Mouse (Mus musculus): Measurements from ENCODE around the gene Ubqln1.

The Ubqln1 gene

DNA sequence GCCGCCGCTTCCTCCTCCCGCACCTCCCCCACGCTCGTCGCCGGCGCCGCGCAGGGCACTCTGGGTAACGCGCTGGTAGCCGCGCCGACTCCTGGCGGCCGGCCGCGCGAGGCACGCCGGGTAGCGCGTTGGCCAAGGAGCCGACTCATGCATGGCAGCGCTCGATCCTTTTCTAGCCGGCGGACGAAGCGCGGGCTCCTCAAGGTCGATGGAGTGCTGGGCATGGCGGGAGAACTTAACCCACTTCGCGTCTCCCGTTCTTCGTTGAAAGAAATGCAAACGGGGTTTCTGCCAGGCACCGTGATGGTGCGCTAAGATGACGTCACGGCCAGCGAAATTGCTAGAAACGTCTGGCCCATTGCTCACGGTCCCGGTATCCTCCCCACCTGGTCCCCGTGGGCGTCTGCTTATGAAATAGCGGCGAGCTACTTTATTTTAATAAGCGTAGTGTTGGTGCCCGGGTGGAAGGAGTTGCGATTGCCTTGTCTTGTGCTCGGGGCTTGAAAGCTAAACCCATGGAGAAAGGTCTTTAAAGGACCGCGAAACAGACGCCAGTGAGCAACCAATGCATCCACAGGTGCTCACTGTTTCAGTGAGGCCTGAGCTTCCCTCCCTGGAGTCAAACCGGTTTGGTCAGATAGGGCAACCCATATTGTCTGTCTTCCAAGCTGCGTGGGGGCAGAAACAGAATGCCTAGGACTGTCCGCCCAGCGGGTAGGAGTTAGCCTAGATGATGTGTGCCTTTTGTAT is at the start of gene Ubqln1:
Gene Ubqln1 (minus strand): TSS at position 62 of the 750 bp plus-strand sequence.
- peak; percentile 77 for DNase-seq (ENCODE audit: low read depth)

DNA sequence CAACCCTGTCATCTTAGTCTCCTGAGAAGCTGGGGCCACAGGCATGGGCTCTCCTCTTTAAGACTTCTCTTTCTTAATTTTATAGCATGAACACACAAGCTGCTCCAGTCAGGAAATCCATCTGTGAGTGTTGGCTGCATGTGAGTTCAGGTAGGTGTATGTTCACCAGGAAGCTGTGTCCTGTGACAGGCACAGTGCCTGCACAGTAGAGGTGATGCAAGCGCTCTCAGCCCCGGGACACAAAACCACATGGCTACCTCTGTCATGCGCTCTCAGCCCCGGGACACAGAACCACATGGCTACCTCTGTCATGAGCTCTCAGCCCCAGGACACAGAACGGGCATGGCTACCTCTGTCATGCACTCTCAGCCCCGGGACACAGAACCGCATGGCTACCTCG is 48.1 kb upstream of the Ubqln1 start:
- no peak for DNase-seq (ENCODE audit: low read depth)

DNA sequence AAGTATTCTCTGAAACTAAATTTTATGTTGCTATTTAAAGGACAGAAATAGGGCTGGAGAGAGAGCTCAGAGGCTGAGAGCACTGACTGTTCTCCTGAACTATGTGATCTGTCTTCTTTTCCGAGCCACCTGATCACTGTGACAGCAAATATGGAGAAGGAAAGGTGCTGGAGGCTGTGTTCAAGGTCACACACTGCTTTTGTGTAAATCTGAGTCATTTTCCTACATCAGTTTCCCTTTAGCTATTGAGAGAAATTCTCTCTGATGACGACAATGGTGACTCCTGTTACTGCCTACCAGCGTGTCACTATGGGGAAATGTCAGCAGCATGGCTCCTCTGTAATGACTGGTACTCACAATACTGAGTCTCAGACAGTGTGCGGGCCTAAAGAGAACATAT is 46.2 kb upstream of the Ubqln1 start:
- no peak for DNase-seq (ENCODE audit: low read depth)

DNA sequence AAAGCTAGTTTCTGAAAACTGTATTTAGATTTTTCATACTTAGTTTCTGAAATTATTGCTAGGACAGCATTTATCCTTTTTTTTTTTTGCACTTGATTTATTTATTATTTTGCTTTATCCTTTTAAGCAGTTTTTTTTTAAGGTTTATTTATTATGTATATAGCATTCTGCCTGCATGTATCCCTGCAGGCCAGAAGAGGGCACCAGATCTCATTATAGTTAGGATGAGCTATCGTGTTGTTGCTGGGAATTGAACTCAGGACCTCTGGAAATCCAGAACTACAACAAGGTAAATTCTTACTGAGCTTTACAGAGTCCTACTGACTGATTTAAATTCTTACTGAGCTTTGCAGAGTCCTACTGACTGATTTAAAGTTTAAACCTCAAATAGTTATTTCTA is 37.8 kb upstream of the Ubqln1 start:
- no peak for DNase-seq (ENCODE audit: low read depth)

DNA sequence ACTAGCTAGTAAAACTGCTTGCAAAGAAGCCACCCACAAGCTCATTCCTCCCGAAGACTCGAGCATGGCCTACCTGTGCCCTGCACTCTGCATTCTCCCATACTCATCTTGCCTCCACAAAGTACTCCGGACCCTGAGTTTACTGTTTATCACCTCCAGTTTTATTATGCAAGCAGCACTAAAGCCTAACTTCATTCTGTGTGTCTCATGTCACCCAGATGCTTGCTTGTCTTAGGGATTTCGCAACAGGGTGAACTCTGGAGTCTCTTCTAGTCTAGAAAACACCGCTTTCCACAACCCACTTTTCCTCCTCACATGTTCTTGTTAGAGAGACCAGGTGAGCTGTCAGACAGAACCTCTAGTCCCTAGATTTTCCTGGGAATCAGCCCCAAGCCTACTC is 33.5 kb upstream of the Ubqln1 start:
- no peak for DNase-seq (ENCODE audit: low read depth)

DNA sequence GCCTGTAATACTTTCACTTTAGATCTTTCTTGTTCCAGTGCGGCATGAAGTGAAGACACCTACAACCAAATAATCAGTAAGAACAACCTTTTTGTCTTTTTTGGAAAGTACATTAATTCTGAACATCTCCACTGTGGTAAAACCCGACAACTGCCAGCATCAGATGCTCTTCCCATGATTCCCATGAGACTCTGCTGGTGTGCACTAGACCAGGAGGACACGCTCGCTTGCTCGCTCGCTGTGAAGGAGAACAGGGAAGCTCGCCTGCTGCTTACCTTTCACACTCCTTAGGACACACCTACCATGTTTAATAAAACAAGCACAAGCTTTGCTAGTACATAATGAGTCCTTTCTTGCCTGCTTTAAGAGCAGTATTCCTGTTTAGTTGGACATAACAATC is 21.1 kb upstream of the Ubqln1 start:
- no peak for DNase-seq (ENCODE audit: low read depth)

DNA sequence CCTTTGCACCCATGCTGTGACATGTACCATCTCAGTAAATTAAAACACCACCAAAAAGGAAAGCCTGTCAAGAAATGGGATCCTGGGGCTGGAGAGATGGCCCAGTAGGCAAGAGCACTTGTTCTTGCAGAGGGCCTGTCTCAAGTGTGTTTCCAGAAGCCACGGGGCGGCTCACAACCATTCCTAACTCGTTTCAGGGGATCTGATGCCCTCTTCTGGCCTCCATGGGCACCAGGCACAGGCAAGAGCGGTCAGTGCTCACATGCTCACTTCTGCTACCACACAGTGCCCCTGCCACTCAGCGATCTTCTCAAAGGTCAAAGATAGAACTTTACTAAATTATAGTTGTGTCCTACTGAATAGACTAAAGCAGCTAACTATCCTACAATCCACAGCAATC is 17.2 kb upstream of the Ubqln1 start:
- no peak for DNase-seq (ENCODE audit: low read depth)

DNA sequence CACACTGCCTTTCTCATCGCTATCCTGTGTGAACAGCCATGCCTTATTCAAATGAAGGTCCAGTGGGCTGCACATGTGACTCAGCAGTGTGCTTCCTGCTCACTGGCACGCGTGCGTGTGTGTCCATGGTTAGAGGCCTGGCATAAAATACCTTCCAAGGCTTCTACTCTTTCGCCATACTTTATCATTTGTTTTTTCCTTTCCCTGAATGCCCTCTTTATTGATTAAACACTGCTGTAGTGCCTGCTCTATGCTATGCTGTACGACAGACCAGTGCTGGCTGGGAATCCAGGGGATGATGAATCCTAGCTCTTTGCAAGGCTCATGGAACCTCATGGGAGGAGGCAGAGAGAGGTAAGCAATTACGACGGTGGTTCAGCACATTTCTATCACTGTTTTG is 16.6 kb upstream of the Ubqln1 start:
- no peak for DNase-seq (ENCODE audit: low read depth)

DNA sequence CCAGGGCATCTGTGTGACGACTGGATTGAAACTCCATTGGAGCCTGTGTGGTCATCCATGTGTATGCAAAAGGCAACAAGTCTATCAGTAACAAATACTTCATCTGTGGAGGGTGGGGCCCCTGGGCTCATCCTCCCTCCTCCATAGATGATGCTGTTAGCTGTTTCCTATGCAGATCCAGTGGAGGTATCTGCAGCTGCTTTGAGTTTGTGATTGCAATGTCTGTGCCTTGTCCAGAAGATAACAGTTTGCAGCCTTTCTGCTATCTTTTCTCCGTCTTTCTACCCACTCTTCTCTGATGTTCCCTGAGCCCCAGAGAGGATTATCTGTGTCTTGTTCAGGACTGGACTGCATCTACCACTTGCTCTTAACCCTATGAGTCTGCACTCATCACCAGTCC is 13.2 kb upstream of the Ubqln1 start:
- DNase-seq (ENCODE audit: low read depth), result peak; percentile 10

DNA sequence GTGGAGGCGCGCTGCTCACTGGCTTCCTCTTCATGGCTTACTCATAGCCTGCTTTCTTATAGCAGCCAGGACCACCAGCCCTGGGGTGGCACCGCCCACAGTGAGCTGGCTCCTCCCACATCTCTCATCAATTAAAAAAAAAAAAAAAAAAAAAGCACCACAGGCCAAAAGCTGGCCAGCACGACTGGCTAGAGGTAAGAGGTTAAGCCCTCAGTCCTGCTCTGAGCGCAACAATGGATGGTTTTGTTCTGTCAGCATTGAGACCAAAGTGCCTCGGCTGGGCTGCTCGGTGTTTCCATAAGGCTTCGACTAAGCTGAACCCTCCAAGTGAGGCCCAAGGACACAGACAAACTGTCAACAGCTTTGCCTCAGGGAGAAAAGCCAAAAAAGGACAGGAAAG is 10.2 kb upstream of the Ubqln1 start:
- DNase-seq (ENCODE audit: low read depth), result no peak

DNA sequence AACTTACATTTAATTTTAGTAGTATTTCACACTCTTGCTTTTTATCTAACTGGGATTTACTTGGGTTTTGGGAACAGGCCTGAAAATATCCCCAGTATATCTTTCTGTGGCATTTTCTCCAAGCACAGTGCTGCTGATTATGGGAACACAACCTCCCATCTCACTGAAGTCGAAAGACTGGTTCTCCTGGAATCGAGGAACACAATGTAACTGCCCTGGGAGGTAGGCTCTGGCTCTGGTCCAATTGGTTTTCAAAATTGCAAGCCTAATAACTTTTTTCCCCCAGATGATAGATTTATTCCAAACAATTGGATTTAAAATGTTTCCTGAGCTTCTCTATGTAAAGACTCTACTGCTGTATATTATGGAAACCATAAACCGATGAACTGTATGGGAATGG is 4.8 kb upstream of the Ubqln1 start:
- no peak for DNase-seq (ENCODE audit: low read depth)

DNA sequence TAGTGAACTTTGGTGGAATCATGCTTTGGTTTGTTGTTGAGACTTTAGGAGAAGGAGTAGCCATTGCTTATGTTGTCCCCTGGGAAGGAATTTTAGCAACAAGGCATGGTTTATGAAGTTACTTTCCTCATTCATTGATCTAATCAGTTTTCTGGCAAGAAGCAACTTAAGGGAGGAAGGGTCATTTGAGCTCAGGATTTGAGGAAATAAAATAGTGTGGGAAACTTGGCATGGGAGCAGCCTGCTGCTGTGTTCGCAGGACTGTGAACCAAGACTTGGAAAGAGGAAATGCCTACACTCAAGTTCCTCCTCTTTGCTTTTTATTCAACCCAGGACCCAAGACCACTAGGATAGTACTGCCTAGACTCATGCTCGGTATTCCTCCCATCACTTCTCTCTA is 2.1 kb upstream of the Ubqln1 start:
- no peak for DNase-seq (ENCODE audit: low read depth)

DNA sequence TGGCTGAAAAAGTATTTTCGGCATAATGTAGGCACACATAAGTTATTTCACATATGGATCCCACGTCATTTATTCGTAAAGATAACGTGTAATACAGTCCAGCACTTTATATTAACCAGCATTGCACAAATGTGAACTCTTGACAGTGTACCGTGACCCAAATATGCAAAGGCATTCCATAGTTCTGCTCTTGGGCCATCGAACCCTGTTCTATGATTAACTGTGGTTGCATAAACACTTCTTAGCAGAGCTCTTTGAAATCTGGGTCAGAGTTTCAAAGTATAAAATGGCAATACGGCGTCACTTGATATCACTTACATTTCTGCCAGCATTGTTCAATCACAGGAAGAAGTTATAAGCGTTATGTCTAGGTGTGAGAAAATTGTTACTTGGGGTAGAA is 942 bp upstream of the Ubqln1 start:
- DNase-seq (ENCODE audit: low read depth), result no peak

DNA sequence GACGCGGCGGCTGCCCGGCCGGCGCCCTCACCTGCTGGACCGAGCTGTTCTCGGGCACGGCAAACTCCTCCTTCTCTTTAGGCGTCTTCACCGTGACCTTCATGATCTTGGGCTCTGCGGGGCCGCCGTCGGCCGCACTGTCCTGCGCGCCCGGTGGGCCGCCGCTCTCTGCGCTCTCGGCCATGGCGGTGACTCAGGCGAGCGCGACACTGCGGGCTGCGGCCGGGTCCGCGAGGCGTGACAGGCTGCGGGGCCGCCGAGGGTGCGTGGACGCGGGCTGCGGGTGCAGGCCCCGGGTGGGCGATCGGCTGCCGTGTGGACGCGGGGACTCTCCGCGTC is 231 bp downstream of the Ubqln1 start:
- DNase-seq (ENCODE audit: low read depth), result no peak

DNA sequence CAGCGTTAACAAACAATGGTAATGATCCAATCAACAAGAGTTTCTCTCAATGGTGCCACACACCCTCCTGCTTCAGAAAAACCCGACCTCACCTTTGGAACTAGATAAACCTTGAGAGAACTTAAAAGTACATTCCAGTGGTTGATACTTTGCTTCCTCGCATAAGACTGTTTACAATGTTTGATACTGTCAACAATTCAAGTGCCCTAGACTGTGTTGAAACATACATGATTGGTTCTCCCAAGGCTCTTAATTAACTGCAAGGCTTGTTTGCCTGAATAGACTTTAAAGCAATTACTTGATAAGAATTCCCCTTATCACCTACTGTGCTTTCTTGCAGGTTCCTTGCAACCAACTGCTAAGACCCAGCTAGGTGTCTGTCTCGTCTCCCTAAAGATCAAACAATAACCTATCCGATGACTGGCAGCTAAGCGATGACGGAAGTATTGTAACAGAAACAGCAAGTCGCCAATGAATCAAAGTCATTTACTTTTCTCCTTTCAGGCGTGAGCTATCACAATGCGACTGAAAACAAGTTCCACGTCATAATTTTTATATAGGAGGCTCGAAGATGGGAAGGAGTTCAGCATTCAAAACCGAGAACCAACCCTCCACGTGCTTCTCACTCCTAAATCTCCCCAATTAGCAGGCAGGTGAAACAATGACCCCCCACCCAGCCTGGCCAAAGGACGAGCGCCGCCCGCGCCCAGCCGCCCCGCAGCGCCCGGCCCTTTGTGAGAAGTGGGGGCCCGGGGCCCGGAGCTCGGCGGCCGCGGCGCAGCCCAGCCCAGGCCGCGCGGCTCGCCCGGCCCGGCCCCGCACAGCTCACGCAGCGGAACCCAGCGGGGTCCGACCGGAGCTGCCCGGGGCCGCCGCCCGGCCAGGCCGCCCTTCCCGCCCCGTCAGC is 854 bp downstream of the Ubqln1 start:
- DNase-seq (ENCODE audit: low read depth), result peak; percentile 34

DNA sequence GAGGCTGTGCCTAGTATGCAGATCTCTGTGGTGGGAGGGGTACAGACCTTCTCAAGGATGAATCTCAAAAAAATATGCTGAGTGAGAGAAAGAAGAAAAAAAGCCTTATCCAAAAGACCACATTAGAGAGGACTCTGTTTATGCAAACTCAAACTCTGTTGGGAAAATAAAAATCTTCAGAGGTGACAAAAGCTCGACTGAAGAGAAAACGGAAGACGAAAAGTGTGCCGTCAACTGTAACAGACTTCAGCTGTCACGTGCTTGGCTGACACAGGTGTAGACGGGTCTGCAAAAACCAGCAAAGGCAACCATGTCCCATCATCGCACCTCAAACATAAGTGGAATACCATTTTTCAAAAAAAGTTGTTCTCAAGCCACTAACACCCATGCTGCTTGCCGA is 1.7 kb downstream of the Ubqln1 start:
- DNase-seq (ENCODE audit: low read depth), result no peak

DNA sequence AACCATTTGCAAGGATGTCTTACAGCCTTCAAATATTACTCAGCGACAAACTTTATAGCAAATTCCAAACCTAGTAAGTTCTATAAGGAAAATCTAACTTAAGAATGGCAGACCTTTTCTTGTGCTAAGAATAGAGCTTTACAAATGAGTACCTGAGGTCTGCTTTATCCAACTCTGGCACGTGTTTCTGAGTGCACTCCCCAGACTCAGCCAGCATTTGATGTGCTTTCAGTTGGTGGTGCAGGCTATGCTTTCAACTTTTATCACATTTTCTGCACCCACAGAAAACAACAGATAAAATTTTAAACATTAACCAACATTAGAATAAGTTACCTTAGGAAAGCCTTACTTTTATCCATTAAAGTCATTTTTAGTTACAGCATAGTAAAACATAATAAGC is 2.9 kb downstream of the Ubqln1 start:
- no peak for DNase-seq (ENCODE audit: low read depth)

DNA sequence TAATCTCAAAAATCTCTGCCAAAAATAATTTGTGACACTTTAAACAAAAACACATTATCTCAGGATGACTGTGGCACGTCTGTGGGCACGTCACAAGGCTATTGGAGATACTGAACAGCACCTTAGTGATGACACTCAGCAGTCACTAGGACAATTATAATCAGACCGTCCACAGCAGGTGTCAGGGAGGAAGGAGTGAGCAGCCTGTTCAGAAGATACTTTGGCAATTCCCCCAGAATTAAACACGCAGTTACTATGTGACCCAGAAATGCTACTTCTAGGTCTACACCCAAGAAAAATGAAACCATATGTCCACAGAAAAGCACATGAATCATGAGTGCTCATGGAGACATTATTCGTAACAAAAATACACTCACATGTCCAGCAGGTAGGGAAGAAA is 5.0 kb downstream of the Ubqln1 start:
- DNase-seq (ENCODE audit: low read depth), result no peak

DNA sequence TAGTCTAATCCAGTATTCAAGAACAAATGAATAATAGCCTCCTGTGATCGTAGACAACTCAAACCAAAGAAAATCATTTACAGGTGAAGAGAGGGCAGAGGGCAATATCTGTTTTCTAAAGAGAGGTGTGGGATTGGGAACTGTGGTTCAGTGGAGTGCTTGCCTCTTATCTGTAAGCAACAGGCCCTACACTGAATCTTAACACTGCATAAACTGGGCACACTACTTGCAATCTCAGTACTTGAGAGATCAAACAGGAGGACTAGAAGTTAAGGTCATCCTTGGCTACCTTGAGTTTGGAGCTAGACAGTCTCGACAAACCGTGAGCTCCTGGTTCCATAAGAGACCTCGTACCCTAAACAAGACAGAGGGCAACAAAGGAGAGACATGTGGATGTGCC is 9.4 kb downstream of the Ubqln1 start:
- no peak for DNase-seq (ENCODE audit: low read depth)

DNA sequence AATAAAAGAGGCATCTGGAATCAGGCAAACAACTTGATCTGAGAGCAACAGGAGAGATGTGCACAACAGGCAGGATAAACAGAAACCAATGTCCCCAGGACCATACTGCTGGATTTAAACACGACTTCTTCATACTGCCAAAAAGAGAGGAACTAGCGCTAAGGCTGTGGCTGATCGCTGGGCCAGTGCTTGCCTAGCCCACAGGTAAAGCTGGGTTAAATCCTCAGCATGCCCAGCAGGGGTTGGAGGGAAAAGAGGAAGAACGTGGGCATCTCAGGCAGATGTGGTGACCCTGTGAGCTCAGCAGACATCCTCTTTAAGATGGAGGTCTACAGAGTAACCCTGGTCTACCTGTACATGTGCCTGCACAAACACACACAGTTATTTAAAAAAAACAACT is 10.5 kb downstream of the Ubqln1 start:
- no peak for DNase-seq (ENCODE audit: low read depth)

DNA sequence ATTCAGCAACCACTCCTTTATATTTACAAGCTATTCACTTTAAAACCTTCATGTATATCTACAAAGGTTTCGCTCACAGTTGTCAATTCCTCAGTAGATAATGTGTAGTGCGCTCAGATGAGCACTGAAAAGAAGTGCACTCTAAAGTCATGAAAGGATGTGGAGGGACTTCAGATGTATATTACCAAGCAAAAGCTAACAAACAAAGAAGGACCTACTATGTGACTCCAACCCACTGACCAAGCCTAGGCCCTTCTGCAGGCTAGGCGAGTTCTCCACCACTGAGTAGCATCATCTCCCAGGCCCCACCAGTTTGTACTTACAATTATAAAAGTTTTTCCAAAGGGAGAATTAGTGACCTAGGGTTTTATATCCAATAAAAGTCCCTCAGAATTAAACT is 11.3 kb downstream of the Ubqln1 start:
- DNase-seq (ENCODE audit: low read depth), result no peak

DNA sequence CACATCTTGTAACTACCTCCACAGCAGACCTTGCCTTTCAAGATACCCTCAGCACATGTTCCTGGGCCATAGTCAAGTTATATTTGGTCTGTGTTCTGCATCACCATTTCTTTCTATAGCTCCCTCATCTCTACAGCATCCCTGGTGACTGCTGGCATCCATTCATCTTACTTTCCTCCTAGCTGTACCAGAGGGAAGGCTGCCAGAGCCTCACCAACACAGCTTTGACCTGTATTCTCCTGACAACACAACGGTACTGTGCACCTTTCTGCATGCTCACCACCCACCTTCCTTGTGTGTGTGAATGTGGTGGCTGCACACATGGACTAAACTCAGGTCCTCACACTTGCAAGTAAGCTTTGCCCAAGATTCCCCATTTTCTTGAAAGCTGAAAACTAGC is 12.6 kb downstream of the Ubqln1 start:
- DNase-seq (ENCODE audit: low read depth), result no peak

DNA sequence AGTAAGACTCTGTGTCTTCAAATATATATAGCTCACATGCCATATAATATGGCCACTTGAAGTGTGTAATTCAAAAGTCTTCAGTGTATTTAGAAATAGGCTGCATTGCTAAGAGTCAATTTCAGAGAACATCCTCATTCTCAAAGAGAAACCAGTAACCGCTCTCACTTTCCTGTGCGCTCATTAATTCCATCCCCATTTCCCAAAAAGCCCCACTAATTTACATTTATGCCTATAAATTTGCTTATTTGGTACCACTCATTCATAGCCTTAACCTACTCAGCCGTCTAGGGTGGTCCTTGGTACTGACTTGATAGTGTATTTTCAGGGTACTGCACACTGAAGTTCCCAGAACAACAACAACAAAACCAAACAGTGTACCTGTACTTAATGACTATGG is 13.5 kb downstream of the Ubqln1 start:
- DNase-seq (ENCODE audit: low read depth), result no peak

DNA sequence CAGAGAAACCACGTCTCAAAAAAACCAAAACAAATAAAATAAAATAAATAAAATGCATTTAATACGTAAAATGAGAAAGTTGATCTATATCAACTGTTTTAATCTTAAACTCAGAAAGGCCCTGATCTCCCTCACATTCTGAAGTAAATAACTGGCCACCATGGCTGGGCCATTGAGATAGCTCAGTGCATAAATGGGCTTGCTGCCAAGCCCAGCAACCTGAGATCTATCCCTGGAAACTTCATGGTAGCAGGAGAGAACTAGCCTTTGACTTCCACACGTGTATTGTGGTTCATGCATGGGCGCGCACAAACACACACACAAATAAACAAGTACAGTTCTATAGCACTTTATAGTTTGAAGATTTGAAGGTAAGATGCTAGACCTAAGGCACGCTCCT is 14.1 kb downstream of the Ubqln1 start:
- DNase-seq (ENCODE audit: low read depth), result no peak

All from c-Kit-positive CD71-positive TER-119-negative erythroid progenitor cells, embryonic 14.5 days (primary cell).